Mouse (Mus musculus): Measurements from ENCODE around the gene Cfap43.

Gene Cfap43

DNA sequence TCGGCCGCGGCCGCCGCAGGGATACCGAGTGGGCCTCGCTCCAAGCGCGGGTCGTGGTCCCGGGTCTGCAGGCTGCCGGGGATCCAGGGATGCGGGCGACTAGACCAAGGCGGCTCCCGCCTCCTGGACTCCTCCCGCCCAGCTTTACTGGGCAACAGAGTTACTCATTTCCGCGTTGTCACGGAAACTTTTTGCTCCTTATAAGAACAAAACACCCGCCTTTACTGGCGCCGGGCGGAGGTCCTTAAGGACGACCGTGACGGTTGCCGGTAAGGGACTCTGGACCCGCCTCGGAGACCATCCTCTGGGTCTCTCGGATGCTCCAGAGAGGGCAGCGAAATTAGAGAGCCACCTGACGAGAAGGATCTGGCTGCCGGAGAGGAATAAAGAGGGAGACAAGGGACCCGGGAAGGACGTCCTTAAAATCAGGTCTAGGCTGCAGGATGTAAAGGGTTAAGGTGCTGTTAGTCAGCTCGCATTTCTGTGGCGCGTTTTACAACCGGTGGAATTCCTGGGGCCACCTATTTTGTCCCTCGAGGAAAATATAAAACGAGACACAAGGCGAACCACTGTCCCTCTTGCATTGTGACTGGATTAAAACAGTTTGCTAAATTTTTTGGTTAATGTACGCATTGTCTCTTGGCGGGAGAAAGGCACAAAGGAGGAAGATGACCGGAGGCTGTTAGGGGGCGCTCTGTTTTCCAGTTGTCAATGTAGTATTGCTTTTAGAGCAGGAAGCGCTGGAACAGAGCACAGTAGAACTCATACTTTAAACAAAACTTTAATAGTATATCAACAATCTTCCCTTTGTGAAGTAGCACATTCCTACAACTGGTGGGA is at the start of gene Cfap43, which contains the start of gene Itprip:
Gene Cfap43, minus strand, starts transcription at position 162 of the 840 bp plus-strand sequence.
Gene Itprip, minus strand, starts transcription at position 174 of the 840 bp plus-strand sequence.
- DNase-seq (ENCODE audit: inconsistent age in 2 of 2, low spot score in 1 of 2) = peak; percentile 86 to 96

DNA sequence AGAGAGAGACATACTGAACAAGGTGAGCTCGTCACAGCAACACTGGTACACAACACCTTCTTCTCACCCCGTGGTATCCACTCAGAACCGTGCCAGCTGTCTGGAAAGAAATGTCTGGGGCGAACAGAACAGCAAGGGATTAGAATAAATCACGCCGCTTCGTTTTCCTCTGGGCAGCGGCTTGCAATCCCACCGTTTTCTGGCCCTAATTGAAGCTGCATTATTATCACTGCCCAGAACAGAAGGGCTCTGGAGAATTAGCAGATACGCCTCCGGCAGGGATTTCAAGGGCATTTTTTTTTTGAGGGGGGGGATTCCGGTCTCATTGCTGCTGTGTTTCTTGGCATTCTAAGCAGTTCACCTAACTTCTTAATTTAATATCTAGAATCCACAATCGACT is 39.1 kb upstream of the Cfap43 start:
- DNase-seq (ENCODE audit: inconsistent age in 2 of 2, low spot score in 1 of 2) = no peak

DNA sequence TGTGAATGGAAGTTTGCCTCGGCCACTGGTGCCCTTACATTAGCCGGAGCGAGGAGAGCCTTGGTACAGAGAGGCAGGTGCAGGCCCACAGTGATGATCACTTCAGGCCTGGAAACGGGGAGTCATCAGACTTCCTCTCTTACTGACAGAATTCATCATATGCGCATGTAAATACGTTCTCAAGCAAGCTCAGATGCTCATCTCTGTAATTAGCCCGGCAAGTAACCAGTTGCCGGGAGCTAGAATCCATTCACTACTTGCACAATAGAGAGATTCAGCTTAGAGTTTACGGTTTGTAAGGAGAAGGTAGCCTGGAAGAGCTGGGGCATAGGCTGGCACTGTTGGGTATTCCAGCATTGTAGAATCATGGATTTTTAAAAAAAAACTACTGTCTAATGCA is 34.1 kb upstream of the Cfap43 start:
- no peak for DNase-seq (ENCODE audit: inconsistent age in 2 of 2, low spot score in 1 of 2)

DNA sequence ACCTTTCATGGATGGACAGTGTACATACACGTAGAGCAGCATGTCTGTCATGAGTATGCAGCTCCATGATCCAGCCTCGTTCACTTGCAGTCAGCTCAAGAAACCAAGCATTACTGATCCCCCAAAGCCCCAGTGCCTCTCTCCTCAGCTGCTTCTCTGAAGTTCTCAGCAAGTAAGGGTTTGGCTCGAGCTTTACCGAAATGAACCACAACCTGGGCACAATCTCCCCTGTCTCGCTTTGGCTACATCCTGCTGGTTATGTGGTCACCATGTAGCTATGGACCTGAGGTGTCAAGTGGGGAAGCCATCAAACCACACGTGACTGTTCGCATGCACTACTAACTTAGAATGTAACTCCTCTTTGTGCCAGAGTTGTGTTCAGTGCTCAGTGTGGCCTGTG is 31.9 kb upstream of the Cfap43 start:
- DNase-seq (ENCODE audit: inconsistent age in 2 of 2, low spot score in 1 of 2) = no peak

DNA sequence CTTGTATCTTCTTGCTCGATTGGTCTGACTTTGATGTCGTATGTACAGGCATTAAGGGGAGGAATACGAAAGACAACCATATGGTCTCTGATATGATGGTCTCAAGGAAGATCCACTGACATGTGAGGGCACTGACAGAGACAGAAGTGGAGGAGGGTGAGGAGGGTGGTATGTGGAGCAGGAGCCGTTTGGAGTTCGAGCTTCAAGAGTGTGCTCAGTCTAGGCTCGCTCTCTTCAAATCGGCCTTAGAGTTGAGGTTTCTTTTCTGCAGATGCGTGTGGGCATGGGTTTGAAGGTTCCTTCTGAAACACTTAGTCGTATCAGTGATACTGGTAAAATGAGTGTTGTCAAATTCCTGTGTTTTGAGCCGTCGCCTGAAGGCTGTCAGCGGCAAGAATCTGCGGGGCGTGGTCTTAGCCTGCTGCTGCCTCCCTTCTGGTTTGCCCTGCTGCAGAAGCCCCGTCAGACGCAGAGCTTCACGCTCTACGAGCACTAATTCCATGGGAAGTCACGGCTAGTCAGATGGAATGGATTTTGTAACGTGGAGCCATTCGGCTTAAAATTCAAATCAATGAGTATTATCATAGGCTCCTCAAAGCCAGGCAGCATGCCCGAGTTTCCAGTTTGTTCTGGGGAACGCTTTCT is 27.9 kb upstream of the Cfap43 start:
- no peak for DNase-seq (ENCODE audit: inconsistent age in 2 of 2, low spot score in 1 of 2)

DNA sequence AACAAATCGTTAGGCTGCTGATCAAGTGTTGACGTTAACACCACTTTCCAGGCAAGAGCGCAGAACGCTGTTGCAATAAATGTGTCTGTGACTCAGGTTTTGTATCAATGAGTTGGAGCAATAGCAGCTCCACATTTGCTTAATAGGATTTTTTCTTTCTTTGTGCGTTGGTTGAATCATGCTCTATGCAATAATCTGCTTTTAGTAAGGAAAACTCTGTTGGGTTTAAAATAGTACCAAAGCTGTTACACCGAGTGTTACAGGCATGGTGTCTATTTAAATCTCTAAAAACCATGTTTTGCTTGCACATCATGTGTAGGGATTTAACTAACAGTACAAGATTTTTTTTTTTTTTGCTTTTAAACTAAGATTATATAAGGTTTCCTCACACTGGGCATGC is 20.3 kb upstream of the Cfap43 start:
- DNase-seq (ENCODE audit: inconsistent age in 2 of 2, low spot score in 1 of 2) = no peak

DNA sequence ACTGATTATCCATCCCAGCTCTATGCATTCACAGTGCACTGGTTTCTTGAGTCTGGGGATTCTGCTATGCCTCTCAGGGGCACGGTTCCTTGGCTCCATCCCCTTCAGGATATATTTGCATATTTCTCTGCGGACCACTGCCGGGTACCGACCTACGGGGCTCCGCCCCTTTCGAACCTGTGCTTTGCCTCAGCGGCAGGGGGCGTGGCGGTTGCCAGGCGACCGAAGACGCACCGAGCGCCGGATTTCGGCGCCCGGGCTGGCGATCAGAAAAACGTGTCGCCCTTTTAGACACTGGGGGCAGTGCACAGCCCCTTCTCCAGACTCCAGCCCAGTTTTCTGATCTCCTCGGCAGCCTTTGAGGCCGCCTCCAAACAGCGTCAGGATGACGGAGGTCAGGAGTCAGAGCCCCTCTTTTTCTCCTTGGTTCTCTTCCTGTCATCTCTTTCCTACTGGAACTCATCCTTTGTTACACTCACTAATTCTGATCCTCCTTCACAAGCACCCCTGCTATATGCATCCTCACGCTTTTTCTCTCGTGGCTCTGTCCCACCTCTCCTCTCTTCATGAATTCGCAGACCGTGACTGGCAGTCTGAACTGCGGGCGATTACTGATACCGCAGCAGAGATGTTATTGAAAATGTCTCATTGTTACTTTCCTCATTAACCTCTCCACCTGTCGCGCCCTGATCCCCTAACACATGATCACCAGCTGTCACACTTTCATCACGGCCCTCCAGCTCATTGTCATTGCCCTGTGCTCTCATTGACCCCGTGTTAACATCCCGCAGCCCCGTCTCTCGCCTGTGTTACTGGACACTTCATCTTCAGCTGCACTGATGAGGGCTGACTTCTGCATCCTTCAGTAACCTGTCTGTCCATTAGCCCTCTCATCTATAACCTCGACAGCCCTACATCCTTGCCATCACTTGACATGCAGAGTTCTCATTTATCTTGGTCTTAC is 18.6 kb upstream of the Cfap43 start, which contains the start of gene Cfap58:
Gene Cfap58, plus strand, starts transcription at position 233 of the 964 bp plus-strand sequence.
- DNase-seq (ENCODE audit: inconsistent age in 2 of 2, low spot score in 1 of 2) = peak; percentile 39 to 68

DNA sequence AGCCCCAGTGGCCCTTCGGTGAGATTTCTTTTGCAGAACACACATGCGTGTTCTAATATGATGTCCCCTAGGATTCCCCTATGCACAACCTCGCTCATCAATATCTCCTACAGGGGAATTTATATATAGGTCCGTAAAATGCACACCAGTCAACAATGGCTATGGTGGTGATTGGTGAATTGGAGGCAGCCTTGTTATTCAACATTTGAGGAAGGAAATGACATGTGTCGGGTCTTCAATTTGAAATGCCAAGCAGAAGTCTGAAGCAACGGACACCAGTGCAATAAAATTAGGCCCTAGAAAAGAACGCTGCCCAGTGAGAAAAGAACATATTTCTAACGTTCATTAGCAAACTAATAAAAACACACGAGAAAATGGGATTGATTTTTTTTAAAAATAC is 17.9 kb upstream of the Cfap43 start:
- DNase-seq (ENCODE audit: inconsistent age in 2 of 2, low spot score in 1 of 2) = no peak

DNA sequence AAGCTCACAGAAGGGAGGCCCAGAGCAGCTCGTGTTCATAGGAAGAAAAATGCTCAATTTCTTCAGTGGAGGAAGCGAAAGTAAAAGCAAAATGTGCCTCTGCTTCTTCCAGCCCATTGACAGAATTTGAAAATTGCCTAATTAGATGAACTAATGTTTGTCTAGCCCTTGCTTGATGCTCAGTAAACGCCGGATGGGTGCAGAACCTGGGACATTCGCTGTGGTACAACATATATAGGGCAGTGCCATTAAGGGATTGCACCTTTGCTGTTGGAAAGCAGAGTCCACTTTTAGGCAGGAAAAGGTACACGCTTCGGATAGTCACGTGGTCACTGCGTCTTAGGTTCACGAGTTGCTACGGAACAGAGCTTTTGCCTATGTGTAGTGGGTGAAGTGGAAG is 17.4 kb upstream of the Cfap43 start:
- DNase-seq (ENCODE audit: inconsistent age in 2 of 2, low spot score in 1 of 2) = no peak

DNA sequence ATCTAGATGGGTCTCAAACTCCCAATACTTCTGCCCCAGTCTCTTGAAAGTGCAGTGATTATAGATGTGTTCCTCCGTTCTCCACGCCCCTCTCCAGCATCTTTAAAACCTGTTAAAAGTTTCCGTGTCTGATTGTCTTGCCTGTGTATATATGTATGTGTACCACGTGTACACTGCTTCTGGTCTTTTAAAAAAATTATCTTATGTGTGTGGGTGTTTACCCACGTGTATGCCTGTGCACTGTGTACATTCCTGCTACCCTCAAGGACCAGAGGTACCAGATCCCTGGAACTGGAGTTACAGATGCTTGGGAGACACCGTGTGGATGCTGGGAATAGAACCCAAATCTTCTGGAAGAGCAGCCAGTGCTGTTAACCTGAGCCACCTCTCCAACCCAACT is 16.4 kb upstream of the Cfap43 start:
- no peak for DNase-seq (ENCODE audit: inconsistent age in 2 of 2, low spot score in 1 of 2)

DNA sequence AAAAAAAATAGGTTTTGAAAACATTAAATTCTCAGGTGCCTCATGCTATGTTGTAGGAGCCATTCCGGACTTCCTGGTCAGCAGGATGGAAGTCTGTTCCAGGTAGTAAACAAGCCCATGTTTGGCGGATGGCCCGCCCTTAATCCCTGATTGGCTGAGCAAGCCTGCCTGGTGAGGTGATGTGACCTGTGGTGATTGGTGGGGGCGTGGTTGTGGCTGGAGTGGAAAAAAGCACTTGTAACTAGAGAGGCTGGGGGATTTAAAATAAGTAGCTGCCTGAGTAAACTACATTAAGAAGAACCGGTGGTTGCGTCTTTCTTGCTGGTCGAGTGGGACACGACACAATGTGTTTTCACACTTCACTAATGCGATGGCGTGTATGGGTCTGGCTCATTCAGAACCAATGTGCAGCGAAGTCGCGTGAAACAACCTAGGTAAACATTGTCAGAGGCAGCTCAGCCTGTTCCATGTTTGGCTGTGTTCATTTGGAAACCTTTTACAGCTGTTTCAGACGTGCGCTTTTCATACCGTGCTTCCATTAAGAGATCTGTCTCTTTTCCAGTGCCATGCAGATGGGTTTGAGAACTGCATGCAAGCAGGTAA is 15.7 kb upstream of the Cfap43 start:
- DNase-seq (ENCODE audit: inconsistent age in 2 of 2, low spot score in 1 of 2) = no peak

DNA sequence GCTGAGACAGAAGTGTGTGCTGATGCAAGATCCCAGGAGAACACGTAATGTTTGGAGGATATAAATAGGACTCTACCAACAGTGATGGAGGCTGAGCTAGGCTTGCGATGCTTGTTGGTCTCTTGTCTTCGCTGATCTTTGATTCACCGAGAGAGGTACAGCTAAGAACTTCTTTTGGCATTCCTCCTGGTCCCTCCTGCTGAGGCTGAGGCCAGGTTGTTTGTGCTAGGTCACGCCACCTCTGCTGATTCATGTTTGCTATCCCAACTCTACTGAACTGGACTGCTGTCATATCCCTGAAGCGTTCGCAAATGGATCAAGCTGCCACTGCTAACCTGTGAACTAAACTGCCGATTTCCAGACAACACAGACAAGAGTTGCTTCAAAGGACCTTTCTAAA is 15.1 kb upstream of the Cfap43 start:
- no peak for DNase-seq (ENCODE audit: inconsistent age in 2 of 2, low spot score in 1 of 2)

DNA sequence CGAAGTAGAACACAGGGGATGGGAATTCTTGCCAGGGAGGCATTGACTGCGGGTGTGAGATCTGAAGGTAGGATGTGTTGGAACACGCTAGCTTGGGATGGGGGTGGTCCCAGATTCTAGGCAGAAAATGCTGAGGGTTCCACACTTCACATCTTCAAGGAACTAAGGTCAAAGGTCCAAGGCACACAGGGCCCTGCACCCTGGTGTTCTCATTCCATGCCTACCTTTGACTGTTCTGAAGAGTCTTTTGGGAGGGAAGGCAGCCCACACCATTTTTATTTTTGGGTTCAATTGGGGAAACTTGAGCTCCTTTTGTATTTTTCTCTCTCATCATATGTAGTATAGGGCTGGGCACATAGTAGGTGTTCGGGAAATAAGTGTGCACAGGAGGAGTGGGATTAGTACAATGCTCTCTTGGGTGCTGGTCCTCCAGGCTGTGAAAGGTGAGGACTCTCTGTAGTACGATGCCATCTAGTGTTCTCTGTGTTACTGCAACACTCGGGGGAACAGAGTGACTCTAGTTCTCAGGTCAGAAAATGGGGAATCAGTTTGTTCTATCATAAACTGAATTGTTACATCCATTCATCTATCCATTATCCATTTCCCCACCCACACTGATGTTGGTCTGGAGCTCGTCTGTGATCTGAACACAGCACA is 13.0 kb upstream of the Cfap43 start:
- DNase-seq (ENCODE audit: inconsistent age in 2 of 2, low spot score in 1 of 2) = peak in 1 of 2 experiments; percentile 76

DNA sequence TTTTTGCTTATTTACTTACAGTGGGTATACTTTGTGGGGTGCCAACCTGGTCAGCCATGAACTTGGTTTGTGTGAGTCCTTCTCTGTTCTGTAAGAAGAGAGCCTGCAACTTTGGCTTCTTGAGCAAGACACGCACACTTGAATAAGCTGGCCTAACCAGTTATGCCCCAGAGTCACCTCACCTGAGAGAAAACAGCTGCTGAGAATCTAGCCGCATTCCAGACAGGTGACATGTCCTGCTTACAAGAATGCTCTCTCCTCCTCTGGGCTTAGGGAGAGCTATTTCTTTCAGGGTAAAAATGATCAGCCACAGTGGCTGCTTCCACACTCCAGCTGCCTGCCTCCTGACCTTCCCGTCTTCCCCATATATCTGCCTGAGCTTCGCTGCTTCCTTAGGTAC is 10.0 kb upstream of the Cfap43 start:
- no peak for DNase-seq (ENCODE audit: inconsistent age in 2 of 2, low spot score in 1 of 2)

DNA sequence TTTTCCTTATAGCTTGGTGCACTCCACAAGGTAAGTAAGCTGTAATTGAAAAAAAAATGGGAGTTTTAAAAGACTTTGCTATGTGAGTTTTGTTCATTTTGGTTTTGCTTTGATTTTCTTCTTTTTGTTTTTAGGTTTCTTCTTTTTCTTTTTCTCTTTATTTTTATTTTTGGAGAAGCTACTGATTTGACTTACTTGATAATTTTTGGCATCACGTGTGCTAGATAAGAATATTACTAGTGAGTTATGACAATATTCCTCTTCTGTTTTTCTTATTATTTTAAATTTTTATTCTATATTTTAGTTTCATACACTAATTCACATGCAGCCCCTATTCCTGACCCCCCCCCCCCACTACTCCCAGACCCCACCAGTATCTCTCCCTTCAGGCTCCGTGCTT is 7.9 kb upstream of the Cfap43 start:
- no peak for DNase-seq (ENCODE audit: inconsistent age in 2 of 2, low spot score in 1 of 2)

DNA sequence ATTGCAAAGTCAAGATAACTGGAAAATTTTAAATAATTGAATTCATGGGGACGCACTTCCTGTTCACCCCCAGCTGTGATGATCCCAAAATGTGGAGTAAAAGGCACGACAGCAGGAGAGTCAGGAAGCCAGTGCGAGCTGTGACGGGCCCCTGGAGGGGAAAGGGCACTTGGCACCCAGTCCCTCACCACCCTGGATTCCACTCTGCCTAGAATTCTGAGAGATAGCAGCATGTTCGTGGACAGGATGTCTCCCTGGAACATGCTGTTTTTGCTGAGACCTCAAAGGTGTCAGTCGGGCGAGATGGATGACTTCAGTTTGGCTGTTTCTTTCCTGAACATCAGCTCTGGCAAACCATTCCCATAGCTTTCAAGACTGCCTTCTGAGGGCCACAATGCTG is 6.7 kb upstream of the Cfap43 start:
- peak; percentile 62 to 70 for DNase-seq (ENCODE audit: inconsistent age in 2 of 2, low spot score in 1 of 2)

DNA sequence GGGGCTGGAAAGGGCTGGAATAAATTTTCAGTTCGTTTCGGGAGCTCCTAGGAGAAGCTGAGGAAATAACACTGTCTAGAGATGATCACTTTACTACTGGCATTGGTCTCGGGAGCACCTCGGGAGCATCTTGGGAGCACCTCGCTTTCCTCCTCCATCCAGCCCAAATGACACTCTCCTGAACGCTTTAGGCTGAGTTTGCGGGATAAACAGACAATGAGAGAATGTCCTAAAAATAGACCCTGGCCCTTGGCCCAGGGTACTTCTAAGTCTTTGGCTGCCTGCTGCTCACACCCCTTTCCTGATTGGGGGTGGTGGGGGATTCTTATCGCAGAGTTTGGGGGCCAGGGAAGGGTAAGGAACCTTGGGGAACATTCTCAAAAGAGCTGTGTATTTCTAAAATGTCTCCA is 884 bp upstream of the Cfap43 start:
- no peak for DNase-seq (ENCODE audit: inconsistent age in 2 of 2, low spot score in 1 of 2)

DNA sequence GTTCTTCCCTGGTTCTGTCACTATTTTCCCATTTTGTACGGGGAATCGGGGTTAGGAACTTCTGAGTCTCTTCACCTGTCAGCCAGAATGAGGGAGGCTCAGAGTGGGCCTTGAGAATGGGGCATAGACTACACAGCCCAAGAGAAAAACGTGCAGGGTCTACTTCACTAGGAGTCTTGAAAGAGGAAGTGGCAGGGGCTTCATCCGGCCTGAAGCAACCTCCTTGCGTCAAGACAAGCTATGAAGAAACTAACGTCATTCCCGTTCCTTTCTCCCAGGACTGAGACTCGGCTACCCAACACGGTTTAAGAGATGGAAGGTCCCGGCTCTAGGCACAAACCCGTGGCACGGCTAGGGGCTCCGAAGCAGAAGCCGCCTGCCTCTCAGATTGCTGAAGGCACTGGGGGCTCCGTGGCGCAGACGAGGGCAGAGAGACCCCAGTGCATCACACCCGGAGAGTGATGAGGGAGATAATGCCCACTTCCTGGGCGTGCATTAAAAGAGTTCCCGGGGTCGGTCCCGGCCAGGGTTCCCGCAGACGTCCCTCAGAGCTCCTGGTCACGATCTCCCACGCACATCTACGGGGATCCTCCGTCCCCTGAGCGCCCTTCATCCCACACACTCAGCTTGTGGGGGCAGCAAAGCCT is 509 bp downstream of the Cfap43 start:
- DNase-seq (ENCODE audit: inconsistent age in 2 of 2, low spot score in 1 of 2) = no peak

DNA sequence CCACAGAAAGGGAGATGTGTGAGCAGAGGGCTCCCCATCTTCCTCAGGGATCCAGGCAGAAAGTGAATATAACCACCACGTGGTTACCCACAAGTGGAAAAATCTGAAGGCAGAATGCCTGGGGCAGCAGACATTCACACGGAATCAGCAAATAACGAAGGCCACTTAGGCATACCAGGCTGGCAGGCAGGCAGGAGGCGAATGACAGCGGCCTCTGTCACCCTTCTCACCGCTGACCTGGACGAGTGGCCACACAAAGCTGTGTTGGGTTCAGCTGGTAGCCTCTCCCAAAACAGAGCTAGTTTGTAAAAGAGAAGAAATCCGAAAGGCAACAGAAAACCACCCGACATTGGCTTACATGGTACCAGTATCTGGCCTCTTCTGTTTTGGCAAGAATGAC is 1.1 kb downstream of the Cfap43 start:
- DNase-seq (ENCODE audit: inconsistent age in 2 of 2, low spot score in 1 of 2) = peak in 1 of 2 experiments; percentile 66

DNA sequence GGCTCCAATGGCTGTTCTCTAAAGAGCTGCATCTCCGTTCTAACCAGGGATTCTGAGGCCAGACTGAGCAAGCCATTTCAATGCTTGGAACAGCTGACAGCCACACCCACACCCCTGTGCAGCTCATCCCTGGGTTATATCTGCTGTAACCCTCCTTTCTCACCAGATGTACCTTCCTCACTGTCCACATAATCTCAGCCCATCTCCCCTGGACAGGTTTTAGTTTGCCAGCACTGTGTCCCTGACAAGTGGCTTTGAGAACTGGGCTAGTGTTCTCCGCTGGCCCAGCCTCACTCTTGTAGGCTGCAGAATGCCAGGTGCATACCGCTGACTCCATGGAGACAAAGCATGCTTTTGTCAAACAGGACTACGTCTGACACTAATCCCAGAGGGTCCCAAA is 1.7 kb downstream of the Cfap43 start:
- no peak for DNase-seq (ENCODE audit: inconsistent age in 2 of 2, low spot score in 1 of 2)

Measured in adrenal gland, adult (tissue).